Mouse (Mus musculus) kidney, postnatal 10 days (tissue): ENCODE results near the gene Lrp10.

ENCODE experiments used
- DNase-seq: peaks from one replicate; pipeline ENCODE4 v3.0.0; 2021; ENCODE audit warnings: mixed read lengths

Gene Lrp10

DNA sequence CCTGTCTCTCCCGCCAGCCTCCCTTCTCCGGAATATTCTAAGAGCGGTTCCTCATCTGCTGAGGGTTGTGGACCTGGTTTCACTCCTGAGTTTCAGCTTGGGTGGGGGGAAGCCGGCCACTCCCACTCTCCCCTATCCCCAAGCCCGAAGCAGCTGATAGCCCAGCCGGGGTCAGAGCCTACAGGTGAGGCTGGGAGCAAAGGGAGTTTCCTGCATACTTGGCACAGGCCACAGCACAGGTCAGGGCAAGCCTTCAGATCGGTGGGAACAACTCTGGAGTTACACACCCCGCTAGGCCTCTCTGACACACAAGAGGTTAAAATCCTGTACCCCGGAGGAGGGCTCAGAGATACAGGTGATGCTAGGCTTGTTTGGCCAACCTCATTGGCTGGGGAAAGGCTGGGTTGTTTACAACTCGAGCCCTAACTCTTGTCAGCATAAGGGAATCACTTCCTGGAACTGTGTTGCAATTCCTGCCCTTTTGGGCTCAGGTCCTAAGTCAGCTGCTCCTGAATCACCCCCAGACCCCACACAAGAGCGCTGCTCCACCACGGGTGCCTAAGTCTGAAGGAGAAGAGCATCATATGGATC, 29.9 kb upstream of the Lrp10 start:
- DNase-seq: peak; percentile 43

DNA sequence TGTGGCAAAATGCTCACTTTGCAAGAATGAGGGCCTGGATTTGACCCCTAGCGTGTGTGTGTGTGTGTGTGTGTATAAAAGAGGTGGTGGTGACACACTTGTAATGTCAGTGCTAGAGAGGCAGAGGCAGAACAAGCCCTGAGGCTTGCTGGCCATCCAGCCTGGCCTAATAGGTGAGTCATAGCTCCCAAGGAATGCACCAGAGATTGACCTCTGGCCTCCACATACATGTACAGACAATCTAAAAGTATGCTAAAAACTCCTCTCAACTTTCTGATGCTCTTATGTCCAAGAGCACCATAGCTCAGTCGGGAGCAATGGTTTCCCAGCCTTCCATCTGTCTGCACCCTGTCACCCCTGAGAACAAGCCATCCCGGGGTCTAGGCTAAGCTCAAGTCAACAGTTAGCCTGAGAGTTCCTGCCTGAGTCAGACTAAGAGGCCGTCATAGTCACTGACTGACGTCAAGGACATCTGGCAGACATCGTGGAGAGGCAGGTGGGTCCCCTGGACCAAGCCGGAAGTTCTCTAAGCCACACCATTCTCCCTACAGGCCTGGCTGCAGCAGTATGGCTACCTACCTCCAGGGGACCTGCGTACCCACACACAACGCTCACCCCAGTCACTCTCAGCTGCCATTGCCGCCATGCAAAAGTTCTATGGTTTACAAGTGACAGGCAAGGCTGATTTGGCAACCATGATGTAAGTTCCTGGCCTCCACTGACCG, 28.6 kb upstream of the Lrp10 start:
- DNase-seq: no peak

DNA sequence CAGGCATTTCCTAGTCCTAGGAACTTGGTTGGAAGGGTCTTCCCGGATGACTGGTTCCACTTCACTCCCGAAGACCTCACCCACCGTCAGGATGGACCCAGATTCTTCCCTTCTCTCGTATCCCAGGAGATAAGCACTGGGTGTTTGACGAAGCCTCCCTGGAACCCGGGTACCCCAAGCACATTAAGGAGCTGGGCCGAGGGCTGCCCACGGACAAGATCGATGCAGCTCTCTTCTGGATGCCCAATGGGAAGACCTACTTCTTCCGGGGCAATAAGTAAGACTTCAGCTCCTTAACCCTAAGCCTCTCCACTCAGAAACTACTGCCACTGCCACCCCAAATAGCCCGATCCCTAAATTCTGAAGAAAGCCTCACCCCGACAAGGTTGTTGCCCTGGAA, 24.8 kb upstream of the Lrp10 start:
- DNase-seq: no peak

- DNase-seq: no peak
Measured at GRCm38 (mm10) chr14:54439610-54440009, 24.3 kb upstream of the Lrp10 start.

GRCm38 (mm10) chr14:54440538-54440937, 23.4 kb upstream of the Lrp10 start:
- no peak for DNase-seq

DNA sequence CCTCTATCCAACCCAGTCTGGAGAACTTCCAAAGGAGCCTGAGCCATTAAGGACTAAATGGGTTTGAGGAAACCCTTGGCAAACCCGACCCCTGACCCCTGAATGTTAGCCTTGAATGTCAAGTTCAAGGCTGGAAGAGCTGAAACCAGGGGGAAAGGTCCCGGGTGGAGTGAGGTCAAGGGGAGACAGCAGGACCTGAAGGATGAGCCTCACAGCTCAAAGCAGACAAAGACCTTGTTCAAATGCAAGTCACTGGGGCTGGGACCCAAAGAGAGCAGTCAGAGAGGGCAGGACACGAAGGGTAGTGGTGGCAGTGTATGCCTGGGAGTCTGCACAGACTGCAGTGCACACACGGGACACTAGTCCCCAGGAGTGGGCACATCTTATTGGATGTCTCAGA, 22.6 kb upstream of the Lrp10 start:
- no peak for DNase-seq

- no peak for DNase-seq
Measured at GRCm38 (mm10) chr14:54442548-54442947, 21.4 kb upstream of the Lrp10 start.

GRCm38 (mm10) chr14:54443196-54443595, 20.7 kb upstream of the Lrp10 start:
- peak; percentile 75 for DNase-seq

DNA sequence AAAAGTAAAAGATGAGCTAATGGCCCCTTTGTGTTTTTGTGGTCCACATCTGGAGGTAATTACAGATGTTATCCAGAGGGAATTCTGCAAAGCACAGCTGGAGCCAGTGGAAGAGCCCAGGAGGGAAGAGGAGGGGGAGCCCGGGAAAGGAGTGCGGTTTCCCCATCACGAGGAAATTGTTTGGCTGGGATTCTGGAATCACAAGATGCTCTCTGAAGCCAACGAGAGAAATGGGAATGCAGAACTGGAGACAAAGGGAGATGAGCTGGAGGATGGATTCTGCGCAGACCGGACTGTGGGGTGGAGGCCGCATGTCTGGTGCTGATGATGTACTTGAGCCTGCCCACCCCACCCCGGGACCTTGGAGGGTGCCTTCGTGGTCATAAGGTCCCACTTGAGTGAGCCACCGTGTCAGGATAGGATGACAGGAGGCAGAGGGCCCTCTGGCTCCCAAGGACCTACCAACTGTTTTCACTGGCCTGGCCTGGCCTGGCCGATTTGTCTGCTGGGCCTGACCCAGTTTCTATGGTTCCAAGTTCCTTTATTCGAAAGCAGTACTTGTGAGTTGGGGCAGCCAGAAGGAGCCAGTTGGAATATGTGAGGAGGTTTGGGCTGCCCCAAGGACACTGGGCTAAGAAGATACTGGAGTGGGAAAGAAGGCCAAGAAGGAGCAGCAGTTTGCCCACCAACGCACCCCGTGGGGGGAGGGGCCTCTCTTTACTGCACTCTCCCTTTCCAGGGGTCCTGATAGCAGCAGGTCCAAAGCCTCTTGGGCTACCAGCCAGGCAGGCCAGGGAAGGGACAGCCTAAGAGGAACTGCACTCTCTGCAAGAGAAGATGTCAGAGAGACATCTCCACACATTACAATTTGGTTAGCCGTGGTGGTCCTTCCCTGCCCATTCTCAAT, 20.0 kb upstream of the Lrp10 start:
- DNase-seq: peak; percentile 63

- no peak for DNase-seq
Measured at GRCm38 (mm10) chr14:54445476-54445875, 18.5 kb upstream of the Lrp10 start.

- no peak for DNase-seq
Measured at GRCm38 (mm10) chr14:54453566-54453965, 10.4 kb upstream of the Lrp10 start.

DNA sequence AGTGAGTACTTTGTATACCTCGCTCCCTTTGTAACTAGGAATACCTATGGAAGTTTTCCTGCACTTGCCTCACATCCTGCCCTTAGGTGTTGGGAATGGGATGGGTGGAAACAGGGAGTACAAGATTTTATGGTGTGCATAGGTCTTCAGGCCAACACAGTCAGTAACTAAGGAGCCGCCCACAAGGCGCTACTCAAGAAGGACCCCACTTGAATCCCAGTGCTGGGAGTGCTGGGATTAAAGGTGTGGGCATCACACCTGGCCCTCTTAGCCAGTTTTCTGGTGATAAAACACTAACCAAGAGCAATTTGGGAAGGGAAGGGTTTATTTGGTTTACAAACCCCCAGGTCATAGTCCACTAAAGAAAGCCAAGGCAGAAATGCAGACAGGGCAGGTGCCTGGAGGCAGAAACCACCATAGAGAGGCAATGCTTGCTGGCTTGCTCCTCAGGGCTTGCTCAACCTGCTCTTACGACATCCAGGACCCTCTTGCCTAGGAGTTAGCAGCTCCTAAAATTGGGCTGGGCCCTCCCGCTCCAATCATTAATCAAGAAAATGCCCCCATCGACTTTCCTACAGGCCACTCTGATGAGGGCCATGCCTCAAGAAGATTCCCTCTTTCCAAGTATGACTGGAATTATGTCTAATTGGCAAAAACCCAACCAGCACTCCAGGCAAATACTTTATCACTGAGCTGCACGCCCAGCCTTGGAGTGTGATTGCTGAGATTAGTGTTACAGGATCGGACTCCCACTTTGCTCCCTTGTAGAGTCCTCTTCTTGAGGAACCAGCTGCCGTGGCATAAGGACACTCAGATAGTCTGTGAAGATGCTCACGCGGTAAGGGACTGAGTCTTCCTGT, 9.0 kb upstream of the Lrp10 start:
- DNase-seq: no peak

DNA sequence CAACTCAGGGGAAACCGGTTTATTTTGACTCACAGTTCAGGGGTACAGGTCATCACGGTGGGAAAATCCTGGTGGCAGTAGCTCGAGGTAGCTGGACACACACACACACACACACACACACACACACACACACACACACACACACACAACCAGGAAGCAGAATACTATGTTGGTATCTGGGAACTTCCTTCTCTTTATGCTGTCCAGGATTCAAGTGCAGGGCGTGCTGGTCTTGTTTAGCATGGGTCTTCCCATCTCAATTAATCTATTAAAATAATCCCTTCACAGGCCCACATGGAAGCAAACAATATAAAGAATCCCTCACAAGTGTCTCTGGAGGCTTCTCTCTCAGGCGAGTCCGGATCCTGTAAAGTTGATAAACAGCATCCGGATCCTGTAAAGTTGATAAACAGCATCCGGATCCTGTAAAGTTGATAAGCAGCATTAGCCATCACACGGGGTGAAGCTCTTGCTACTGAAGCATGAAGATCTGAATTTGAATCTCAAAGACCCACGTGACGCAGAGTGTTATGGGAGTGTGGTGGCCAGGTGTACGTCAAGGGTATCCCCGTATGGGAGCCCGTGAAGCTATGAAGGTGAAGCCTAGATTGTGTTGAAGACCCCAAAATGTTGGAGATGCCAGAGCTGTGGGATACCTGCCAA, 5.9 kb upstream of the Lrp10 start:
- DNase-seq: no peak

DNA sequence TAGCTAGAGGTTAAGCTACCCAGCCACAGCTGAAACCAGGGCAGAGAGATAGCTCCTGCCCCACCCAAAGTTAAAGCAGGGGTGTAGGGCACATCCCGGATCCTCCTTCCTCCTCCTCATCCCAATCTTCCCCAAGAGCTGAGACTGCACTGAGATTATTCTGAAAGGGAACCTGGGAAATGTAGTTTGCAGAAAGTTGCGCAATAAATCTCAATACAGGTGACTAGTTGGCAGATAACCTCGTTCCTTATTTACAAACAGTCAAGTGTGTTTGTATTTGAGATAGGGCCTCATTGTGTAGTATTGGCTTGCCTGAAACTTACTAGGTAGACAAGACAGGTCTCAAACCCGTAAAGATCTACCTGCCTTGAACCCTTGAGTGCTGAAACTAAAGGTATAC, 1.8 kb upstream of the Lrp10 start:
- no peak for DNase-seq

DNA sequence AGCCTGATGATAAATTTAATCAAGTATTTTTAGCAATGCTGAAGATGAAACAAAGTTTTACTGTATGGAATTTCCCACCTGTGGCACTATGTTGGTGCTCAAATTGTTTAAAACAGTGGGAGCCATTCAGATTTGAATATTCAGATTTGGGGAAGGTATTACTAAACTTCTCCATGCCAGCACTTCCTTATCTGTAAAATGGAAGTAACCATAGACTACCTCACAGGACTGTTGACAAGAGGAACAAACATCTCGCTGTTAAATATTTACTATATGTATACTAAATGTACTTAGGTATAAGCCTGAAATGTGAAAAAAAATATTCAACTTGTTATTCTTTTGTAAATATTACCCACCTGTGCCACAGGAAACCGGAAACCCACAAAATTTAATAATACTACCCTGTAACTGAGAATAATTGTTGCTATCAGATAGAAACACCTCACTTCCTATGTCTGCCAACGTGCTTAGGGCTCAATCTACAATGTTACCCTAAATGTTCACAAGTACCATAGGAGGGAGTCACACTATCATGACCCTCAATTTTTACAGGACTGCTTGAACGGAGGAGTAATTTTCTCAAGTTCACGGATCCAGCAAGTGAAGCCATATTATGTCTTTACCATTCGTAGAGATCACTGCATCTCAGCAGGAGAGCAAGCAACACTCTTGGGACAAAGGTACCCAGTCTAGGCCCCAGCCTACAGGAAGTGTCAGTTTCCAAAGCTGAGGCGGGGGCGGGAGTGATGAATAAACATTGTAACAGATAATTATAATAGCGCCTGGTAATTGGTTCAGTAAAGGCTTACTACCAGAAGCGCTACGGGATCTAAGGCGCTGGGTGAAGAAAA, 604 bp upstream of the Lrp10 start:
- no peak for DNase-seq

- DNase-seq: peak; percentile 79
Measured at GRCm38 (mm10) chr14:54464293-54465005, 512 bp downstream of the Lrp10 start.

- no peak for DNase-seq
Measured at GRCm38 (mm10) chr14:54471467-54471866, 7.5 kb downstream of the Lrp10 start.

GRCm38 (mm10) chr14:54472671-54473070, 8.7 kb downstream of the Lrp10 start:
- DNase-seq: peak; percentile 30

DNA sequence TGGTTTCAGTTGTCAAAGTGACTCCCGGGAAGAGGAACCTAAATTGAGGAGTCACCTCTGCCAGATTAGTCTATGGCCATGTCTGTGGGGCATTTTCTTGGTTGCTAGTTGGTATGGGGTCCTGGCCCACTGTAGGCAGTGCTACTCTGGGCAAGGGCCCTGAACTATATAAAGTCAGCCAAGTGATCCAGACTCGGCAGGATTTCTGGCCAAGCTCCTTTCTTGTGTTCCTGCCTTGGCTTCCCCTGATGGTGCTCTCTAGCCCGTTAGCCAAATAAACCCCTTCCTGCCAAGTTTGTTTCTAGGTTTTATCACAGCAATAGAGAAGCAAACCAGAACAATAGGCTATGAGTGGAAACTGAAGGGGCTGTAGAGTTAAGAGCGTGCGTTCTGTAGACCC, 10.8 kb downstream of the Lrp10 start:
- no peak for DNase-seq
